Mouse (Mus musculus) urinary bladder, postnatal 25 days (tissue): ENCODE measurements at regions not wholly inside any gene's neighbourhood (a gene's known extent, or its start where the extent isn't known, plus 50 kb on each side); places are given as distances from the start of the nearest gene placed in this dataset.

Source experiments
- DNase-seq: peaks from one replicate; pipeline ENCODE4 v3.0.0; 2022; ENCODE audit warnings: low spot score

DNA sequence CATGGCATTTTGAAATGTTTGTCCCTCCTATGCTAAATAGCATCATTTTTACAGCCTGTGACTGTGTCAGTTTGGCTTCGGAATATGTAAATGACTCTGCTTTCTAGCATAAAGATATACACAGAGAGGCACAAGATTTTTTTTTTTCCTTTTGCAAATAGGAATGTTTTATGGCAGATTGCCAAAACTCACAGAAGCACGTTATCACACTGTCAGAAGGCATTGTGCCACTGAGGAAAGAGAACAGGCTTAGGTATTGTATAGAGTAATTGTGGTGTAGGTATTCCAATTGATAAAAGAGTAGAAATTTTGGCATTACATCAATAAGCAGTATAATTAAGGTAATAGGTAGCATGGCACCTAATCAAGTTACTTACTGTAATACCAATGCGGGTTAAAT is 988.5 kb upstream of the Tenm2 start:
- DNase-seq: no peak

DNA sequence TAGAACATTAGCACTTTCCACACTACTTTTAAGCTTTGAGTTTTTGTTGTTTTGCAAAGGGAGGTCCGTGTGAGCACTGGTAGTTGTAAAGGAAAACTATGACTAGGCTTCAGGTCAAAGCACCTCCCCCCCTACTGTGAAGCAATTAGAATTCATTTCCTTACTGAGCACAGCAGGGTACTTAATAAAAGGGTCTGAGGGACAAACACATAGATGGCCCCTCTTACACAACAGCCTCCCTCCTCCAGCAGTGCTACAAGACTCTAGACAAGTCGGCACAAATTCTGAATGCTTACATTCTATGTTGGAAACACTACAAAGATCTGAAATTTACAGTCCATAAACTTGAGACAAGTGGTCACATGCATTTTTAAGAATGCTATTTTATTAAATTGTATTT is 967.6 kb upstream of the Tenm2 start:
- DNase-seq: no peak

DNA sequence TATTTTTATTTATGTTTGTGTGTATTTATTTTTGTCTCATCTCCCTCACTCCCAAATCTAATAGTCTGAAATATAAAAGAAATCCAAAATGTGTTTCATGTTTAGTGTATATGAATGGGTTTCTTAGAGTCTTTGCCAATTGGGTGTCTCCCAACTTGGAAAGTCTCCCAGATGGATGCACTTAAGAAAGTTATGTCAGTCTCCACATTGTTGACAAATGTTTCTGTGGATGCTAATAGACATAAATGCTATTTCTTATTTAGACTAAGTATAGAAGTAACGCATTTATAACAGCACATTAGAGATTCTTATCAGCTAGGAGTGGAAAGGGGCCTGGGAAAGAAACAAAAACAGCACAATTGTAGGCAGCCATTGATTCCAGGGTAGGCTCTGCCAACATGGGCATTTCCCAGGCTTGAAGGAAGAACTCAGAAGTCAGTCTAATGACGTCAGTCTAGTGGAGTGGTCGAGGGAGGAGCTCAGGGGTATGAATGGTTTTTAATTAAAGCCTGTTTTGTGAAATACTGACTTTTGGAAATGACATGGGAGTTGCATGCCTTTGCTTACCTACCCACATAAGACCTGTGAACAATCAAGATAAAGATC is 965.5 kb upstream of the Tenm2 start:
- no peak for DNase-seq

DNA sequence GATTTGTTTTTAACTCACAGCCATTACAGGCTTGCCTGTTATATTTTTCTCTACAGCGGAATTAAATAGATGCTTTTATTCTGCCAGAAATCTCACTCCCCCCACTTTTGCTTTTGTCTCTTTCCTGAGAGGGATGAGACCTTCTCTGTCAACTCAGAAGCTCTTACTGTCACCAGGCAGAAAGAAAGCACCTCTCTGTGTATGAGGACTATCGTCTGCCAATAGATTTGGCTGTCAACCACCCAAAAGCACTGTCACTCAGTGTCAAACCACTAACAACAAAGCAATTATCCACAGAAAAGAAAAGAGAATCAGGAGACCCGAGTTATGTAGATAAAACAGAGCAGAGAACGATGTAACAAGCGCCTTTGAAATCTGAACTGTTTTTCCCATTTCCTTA is 958.0 kb upstream of the Tenm2 start:
- DNase-seq: no peak

DNA sequence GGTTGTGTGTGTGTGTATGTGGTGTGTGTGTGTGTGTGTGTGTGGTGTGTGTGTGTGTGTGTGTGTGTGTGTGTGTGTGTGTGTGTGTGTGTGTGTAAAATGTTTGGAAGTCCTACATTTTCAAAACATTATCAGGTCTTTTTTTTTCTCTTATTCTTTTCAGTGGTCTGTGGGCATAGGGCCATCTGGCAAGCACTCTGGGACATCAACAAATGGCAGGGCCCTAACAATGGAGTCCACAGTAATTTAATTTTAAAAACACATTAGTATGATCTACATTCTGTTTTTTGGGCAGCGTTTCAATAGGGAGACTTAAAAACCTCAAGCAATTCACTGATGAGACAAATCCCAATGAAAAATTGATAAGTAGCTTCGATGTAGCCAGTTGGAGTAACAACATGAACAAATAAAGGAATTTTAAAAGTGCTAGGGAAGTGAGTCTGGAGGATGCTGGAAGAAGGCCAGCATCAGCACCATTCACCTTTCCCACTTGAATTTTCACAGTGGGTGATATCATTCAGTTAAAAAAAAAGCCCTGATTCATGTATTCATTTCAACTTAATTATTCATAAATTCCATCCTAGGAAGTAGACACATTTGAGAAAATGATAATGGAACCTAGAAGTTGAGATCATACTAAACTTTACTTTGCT is 956.3 kb upstream of the Tenm2 start:
- DNase-seq: no peak

DNA sequence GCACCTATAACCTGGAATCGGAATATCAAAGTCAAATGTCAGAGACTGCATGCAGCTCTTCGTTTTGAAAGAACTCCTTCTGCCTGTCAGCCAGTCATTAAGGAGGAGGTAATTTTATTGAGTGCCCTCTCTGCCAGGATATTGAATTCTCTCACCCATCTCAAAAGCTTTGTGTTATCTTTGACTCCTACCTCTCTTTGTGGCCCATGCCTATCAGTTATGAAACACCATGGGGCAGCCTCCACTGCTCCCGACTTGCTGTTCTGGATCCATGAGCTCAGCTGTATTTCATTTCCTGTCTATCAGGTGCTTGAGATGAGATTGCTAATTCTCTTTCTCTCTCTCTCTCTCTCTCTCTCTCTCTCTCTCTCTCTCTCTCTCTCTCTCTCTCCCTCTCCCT is 955.7 kb upstream of the Tenm2 start:
- DNase-seq: no peak

DNA sequence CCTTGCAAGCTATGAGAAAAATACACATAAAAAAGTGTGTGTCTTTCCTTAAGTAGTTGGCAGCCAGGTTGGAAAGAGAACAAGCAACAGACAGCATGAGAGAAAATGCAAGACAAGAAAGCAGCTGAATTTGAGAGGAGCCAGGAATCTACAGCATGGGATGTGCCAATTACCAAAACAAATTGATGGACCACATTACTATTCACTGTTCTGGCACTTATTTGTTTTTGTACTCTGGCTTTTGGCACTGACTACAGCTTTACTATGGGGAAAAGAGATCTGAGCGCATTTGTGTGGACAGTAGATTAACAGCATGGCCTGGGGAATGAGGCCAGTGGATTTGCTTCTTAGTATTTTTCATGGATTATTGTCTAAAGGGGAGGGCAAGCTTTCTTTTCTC is 935.0 kb upstream of the Tenm2 start:
- no peak for DNase-seq

DNA sequence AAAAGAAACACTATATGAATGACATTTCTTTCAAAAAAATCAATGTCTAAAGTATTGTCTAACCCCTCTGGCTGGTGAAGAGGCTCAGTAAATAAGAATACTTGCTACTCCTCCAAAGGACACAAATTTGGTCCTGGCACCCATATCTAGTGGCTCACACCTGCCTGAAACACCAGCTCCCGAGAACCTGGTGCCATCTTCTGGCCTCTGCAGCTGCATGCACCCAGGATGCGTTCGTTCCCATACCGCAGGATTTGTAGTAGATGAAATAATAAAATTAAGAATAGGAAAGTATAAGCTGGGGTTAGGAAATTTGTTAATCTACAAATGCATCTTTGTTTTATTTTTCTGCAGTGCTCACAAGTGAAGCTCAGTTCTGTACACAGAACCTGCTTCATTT is 922.5 kb upstream of the Tenm2 start:
- no peak for DNase-seq

DNA sequence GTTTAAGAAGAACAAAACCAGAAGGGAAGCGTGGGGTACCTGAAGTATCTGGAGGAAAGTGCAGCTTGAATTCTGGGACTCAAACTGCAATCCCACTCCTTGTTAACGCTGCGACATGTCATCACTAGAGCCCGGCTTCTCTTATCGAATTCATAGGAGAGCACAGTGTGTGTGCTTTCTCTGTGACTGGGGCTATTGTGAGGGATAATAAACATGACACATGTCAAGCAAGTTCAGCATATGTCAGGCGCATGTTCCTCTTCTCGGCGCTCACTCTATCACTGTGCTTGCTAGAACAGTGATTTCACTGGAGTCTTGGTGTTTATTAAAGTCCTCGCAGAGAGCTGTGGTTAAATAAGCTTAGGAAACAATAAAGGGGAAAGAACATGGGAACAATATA is 921.2 kb upstream of the Tenm2 start:
- DNase-seq: no peak

DNA sequence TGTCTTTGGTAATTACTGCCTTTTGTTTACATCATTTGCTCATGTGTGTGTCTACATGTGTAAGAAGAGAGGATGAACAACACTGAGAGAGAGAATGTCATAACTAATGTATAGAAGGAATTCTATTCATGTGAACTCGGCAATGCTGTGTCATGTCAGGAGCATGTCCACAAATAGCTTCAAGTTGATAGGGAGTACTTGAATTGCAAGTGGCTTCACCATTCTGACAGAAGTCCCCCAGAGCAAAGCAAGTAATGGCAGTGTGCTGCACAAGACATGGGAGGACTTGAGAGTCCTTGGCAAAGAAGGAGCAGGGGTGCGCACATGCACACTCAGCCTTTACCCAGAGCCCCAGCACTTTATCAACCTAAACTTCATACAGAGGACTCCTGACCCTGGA is 919.9 kb upstream of the Tenm2 start:
- no peak for DNase-seq

DNA sequence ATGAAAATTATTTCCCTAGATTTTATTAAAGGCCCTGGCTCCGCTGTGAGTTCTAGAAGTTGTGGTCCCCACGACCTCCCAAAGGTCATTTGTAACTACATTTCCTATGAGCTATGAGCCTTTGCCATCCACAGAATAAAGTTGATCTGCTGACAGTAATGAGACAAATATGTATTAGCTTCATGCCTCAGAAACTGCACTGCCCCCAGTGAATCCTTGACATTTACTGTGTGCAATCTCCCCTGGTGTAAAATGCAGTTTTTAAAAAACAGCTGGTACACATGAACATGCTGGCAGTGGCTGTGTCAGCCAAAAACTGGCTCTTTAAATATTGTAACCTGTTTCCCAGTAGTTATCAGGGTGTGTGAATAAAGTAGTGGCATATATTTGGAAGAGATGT is 907.7 kb upstream of the Tenm2 start:
- DNase-seq: no peak

DNA sequence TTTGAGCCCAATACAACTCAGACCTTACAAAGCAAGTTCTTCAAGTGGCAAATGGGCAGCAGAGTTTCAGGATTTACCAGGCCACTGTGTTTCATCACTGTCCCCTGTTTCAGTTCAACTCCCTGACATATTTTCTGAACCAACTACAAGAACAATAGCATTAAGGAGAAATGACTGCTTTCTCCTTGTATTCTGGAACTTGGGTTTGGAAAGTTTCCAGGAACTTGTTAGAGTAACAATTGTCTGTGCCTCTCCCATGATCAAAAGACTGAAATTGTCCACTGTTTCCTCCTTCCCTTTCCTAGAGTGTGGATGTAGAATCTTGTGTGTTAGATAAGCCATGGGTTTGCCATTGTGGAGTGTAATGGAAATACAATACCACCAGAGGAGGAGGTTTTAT is 893.1 kb upstream of the Tenm2 start:
- DNase-seq: no peak

DNA sequence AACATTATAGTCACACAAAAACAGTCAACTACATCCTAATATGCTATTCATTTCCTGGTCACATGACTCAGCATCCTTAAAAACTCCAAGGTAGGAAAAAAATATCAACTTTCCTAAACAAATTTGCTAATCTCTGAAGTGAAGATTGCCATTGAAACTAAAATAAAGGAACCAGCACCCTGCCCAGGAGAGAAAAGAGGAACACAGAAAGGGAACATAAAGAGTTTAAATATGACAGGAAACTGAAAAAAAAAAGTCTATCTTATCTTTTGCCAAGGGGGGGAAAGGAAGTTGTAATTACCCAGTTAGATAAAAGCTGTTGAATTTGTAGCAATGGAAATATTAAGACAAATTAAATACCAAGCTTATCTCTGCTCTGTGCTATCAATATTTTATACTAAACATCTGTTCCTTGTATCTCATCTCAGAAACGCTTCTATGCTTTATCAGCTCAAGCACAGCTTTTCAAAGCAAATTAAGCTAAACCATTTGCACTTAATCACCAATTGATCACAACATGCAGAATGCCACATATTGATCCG is 888.1 kb upstream of the Tenm2 start:
- DNase-seq: no peak

DNA sequence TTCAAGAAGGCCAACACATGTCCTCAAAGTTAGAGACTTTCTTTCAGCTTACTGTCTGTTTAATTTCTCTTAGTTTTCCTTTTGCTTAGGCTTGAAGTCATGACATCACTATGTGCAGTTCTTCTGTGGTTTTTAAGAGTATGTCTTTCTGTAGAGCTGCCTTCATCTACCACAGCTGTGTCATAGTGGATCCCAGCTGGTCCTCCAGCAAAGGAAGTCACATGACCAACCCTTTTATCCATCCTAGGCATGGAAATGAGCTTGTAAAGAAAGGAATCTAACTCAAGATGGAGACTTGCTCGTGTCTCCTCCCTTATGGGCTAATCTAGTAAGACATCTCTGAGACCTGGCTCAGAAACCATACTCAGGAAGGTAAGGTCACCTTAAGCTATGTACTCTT is 886.7 kb upstream of the Tenm2 start:
- no peak for DNase-seq

DNA sequence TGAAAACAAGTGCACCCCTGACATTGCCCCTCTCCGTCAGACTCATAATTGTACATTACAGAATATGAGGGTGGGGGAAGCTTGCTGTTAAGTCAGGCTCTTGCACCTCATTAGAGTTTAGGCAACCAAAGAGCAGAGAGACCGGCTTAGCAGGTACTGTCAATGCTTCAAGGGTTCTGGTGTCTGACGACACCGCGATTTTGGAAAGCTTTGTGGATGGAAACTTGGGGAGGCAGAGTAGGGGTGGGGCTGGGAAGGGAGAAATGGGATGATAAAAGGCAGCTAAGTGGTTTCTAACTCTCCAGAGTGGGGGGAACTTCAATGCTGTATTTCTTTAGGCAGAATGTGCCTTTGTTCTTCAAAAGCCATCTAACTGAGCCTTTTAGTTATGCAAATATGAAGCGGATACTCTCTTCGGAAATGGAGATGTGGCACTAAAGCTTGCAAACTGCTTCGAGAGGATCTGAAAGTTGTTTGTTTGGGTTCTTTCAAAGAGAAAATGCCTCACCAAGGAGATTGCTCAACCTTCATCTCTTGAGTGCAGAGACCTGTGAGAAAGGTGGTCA is 885.4 kb upstream of the Tenm2 start:
- DNase-seq: no peak

DNA sequence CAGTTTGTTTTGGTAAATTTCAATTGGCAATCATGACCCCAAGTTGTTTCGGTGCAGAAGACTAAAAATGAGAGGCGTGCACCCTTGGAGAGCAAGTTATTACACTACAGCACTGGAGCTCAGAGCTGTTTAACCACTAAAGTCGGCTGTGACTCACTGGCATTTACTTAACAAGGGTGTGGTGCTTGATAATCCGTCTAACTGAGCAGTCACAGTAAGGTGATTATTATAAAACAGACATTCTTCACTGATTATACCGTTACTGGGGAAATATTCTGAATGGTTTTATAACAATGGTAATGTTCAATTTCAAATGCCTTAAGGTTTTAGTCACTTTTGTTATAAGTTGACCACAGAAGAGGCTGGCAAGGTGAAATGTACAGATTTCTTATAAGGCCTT is 882.0 kb upstream of the Tenm2 start:
- no peak for DNase-seq

DNA sequence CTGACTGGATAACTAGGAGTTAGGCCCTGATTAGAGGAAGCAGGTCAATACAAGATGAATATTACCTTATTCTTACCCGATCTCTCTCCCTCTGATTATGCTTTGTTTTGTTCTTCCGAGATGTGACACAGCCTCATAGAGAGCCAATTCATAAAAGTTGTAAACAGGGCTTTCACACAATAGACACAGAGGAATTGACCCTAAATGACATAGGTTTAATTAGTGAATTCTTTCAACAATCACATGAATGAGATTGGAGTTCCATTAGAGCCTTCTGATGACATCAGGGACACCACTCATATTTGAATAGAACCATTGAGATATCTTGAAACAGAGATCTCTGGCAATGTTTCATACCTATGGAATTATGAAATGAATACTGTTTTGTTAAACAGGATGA is 856.4 kb upstream of the Tenm2 start:
- no peak for DNase-seq

DNA sequence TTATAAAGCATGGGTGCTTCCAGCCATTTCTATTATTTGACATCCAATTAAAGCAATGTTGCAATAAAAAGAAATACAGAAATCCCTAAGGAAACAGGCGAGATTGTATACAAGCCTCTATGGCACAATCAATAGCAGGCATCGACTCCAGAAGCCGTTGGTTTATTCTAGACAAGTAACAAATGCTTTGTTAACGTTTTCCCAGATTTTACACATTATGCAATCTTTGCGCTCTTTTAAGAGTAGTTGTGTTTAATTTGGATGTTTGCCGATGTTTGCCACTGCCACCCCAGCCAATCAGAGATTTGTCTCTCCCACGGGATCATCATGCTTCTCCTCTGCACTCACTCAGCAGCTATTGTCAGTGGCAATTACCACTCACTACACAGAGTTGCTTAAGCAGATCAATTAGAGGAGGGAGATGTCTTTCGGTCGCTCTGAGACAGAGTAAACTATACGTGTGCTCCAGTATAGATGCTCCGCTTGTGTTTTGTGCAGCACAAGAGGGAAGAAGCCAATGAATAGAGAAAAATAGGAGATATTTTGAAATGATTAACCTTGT is 839.5 kb upstream of the Tenm2 start:
- DNase-seq: no peak

DNA sequence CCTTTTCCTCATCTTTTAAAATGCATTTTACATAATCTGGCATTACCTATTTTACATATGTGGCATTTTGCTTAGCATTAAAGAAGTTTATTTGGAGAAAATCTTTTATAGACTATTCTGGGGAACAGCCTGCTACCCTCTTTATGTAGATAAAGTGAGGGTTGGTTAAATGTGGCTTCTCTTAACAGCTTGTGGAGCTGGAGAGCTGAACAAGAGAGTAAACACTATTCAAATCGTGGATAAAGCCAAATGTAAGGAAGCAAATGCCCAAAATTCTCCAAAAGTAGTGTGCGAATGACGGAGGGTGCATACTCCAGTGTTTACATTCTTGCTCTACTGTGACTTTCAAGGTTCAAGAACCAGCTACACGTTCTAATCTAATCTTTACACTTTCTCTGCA is 833.9 kb upstream of the Tenm2 start:
- no peak for DNase-seq

DNA sequence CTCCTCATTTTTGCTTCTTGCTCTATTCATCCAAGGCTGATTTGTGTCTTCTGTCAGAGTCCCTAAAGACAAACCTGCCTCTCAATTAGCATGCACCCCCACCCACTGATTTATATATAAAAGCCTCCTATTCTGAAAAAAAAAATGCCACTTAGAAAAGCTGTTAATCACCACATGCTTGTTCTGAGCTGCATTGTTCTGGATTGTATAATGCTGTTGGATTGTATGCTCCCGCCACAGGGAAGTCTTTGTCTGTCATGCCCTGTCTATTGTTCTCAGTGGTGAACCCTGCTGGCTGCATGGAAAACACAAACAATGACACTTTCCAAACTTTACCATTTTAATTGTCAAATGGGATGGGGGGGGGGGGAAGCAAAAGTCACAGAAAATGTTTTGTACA is 831.9 kb upstream of the Tenm2 start:
- no peak for DNase-seq

DNA sequence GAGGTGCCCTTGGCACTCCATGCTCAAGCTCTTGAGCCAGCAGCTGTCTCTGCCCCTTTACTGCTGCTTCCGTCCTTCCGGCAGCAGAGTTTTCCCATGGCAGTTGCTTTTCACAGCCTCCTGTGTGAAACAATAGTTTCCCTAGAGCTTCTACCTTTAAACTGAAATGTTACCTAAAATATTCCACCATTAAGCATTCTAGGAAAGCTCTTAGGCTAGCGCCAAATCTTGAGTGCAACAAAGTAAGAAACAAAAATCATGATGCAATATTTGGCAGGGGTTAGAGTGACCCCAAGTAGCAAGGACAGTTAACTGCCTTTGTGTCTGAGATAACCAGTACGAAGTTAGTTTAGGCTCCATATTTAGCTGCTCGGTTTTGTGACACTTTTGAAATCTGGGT is 830.3 kb upstream of the Tenm2 start:
- no peak for DNase-seq

DNA sequence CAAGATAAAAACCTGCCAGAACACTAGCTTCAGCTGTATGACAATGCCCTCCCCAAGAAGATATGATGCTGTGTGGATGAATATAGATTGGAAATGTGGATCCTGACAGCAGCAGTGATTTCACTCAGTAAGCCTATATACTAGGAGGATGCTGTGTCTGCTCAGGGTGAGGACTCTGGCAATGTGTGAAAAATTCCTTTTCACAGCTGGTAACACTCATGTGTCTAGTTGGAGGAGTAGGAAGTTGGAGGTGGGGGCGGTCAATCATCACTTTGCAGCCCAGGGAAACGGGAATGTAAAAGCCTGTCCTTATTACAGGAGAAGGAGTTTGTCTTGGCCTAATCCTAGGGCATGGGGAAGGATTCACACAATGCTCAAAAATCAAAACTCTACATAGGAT is 824.3 kb upstream of the Tenm2 start:
- DNase-seq: no peak

DNA sequence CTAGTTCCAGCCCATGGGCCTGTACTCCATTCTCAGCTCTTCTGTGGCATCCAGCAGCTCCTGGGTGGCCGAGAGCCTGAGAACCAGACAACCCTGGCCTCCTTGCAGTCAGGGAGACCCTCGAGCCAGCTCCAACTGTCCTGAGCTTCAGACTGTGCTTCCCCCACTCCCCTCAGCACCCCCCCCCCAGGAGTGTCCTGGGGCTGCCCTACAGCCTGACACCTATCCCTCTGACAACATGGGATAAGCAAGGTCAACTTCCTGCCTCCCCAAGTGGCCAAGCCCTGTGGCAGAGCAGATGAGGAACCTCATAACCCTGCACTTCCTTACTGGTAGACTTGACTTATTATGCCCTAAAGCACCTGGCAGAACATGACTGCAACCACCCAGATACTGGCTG is 823.1 kb upstream of the Tenm2 start:
- DNase-seq: no peak

DNA sequence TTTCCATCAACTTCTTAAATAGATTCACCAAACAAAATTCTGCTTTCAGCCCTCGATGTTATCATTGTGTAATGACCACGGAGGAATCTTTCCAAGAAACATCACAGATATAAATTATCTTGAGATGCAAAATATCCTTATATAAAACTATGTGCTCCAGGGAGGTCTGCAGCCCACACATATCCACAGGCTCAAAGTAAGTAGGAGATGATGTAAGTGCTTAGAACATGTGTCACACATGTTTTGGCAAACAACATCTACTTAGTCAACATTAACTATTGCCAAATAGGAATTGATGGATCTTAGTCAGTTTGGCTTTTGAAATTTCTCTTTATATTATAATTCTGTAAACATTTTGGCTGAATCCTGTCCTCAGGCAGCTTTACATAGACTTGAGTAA is 800.8 kb upstream of the Tenm2 start:
- DNase-seq: no peak
